Mouse (Mus musculus): ENCODE measurements at regions not wholly inside any gene's neighbourhood (a gene's known extent, or its start where the extent isn't known, plus 50 kb on each side); places are given as distances from the start of the nearest gene placed in this dataset.

GRCm38 (mm10) chr1:14661854-14662253 is 1431.3 kb downstream of the 4930444P10Rik start:
- TF ChIP-seq CTCF (conservative IDR thresholded peaks at IDR 0.05 in 1 of 2, IDR thresholded peaks at IDR 0.05 in 1 of 2; ENCODE audit: low read depth in 2 of 2, low read length in 2 of 2) (no peak), POLR2AphosphoS2 (IDR thresholded peaks at IDR 0.05; ENCODE audit: low read depth, low read length) (no peak)
